Mouse (Mus musculus) heart, postnatal 0 days (tissue): ENCODE measurements around the gene Bnc1.

Experiments used
- CTCF ChIP-seq: IDR thresholded peaks from 2 replicates; pipeline ENCODE4 v1.5.1; 2016; ENCODE audit warnings: antibody characterized with exemption, control low read depth, low read depth
- EP300 ChIP-seq: IDR thresholded peaks from 2 replicates; pipeline ENCODE4 v1.6.1; 2016; ENCODE audit warnings: antibody characterized with exemption, low read depth

DNA sequence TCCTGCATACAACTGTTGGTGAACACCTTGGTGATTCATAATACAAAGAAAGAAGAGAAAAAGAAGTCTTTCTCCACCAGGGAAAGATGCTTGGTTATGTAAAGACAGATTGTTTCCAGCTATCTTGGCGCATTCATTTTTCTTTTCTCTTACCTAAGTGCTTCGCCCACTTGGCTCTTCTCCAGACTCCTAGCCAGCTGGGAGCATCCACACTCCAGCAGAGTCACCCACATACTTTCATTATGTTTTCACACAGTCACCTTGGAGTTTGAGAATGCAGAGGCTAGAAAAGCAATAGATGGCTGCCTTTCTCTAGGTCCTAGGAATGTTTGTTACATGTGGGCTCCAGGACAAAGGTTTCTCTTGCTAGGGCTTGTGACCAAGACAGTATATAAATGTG lies 41.6 kb downstream of the Bnc1 start:
- TF ChIP-seq CTCF (no peak), EP300 (no peak)
